Mouse (Mus musculus): ENCODE measurements around the gene Golt1a.
A peak's percentile ranks its signal among the peaks of the same experiment; 100 is the strongest.

Golt1a gene

DNA sequence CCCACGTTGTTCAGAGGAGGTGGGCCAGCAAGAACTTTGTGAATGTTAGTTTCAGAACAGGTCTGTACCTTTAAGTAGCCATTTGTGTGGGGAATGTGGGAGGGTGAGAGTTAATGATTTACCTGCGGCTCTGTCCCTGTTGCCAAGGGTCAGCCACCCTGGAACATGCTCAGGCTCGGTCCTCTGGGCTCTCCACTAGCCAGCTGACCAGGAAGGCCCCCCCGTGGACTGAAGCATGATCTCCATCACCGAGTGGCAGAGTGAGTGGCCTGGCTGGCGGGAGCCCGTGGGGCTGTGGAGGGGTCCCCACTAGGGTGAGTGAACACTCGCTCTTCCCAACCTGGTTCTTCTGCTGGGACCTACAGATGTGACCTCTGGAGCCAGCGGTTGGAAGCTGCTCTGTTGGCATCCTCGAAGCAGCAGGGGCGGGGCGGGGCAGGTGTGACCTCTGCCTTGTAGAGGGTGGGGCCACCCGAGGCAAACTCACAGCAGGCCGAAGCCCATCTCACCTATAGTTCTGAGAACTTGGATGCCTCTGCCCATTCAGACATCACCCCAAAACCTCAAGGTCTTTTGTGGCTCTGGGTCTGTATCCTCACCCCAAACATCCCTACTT is at the start of gene Golt1a:
Gene Golt1a, plus strand, starts transcription at position 149 of the 616 bp plus-strand sequence.
- DNase-seq = no peak

DNA sequence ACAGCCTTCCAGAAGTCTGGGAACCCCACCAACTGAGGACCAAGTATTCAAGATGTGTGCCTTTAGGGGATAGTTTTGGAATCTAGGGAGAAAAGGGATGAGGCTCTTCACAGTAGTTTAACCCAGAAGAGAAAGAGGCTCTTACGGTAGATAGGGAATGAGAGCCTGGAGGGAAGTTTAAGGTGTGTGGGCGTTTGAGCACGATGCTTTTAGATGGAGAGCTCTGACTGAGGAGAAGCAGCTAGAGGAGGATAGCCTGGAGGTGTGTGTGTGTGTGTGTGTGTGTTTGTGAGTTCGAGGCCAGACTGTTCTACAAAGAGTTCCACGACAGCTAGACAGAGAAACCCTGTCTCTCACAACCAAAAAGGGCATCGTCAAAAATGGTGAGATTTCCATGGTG is 47.0 kb upstream of the Golt1a start:
- no peak for DNase-seq

DNA sequence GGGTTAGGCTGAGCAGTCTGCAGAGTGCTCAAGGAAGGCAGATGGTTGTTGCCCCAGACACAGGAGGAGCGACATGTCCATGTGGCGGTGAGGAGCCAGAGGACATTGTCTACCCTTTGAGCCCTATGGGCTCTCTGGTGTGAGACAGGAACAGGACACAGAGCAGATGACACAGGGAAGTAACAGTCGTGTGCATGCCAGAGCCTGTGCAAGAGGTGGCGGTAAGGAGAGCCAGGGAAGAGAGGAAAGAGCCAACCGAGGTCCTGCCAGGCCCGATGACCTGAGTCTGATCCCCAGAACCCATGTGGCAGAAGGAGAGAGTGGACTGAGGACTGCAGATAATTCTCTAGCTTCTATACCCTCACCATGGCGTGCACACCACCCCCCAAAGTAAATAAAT is 46.5 kb upstream of the Golt1a start:
- DNase-seq = no peak

- no peak for DNase-seq
Observed at GRCm38 (mm10) chr1:133264367-133264766, 45.2 kb upstream of the Golt1a start.

DNA sequence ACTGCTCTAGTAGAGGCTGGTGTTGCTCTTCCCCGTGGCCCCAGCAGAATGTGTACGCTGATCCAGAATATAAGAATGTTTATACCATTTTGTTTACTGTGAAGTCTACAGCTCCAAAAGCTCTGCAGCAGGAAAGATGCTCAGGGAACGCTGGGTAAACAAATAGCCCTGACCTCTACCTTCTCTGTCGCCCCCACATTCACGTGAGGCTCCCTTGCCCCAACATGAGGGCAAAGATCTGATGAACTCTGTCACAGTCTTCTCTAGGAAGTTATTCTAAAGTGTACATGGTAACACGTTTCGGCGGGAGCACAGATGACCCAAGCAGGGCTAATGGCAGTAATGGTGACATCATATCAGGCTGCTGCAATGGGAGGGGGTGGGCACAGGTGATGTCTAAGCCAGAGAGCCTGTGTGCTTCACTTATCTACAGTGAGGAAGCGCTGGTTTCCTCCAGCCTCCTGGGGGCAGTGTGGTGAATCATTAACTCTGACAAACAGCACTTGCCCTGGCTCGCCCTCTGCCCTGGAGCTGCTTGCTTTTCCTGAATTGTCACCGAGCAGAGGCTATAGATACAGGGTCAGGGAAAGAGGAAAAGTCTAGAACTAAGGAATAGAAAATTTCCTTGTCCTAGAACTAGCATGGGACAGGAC is 44.4 kb upstream of the Golt1a start:
- no peak for DNase-seq

GRCm38 (mm10) chr1:133267094-133267493 is 42.5 kb upstream of the Golt1a start:
- DNase-seq = no peak

DNA sequence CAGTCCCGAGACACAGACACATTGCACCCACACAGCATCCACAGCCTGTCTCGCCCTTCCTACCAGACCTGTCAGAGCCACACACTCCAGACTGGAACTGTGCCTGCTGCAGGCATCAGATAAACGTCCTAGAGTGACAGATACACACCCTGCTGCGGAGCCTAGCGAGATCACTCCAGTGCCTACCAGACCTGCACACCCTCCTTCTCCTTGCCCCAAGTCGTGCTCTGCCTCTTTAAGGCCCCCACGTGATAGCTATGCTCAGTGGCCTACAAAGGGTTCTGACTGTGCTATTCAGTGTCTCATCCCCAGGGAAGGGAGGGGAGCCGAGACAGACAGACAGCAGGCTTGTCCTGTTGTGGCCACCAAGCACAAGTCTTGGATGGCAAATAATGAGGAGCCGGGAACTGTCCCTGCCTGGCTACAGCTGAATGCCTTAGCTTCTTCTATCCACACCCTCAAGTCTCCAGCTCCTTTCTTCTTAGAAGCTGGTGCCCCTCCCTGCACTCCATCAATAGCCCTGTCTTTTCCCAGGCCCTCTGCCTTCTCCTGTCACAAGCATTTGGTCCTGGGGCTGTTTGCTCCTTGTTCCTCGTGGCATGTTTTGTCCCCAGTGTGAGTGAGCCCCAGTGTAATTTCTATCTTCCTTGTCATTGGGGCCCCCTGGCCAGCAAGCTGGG is 41.6 kb upstream of the Golt1a start:
- DNase-seq = no peak

GRCm38 (mm10) chr1:133268503-133268902 is 41.1 kb upstream of the Golt1a start:
- DNase-seq = no peak

GRCm38 (mm10) chr1:133270336-133270735 is 39.3 kb upstream of the Golt1a start:
- DNase-seq = no peak

GRCm38 (mm10) chr1:133274163-133274562 is 35.4 kb upstream of the Golt1a start:
- no peak for DNase-seq

GRCm38 (mm10) chr1:133276983-133277382 is 32.6 kb upstream of the Golt1a start:
- no peak for DNase-seq

GRCm38 (mm10) chr1:133278539-133278938 is 31.1 kb upstream of the Golt1a start:
- DNase-seq = no peak

DNA sequence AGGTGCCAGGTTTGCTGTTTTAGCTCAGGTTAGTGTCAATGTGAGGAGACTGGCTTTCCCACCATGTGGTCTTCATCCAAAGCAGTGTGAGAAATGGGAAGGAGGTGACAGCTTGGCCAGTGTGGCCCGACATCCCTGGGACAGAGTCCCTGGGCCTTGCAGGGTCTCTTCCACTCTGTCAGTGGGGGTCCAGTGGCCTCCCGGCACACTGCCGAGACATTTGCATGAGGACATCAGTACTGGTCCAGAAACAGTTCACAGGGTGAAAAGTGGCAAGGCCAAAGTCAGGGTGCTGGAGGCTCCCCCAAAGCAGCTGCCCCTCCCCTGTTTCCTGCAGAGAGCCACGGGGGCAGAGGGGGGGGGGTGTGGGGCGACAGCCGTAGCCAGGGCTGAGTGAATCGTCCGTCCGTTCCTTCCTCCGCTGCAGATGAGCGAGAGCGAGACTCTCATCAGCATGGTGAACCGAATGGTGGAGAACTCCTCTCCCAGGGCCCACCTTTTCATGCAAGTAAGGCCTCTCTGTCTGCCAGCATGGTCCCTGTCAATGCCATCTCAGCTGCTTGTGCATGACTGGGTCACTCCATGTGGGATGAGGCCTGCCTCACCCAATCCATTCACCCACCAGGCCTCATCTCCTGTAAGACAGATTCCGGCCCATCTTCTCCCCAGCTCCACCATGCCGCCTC is 30.5 kb upstream of the Golt1a start:
- DNase-seq = no peak

GRCm38 (mm10) chr1:133279632-133280093 is 29.9 kb upstream of the Golt1a start:
- DNase-seq = no peak

DNA sequence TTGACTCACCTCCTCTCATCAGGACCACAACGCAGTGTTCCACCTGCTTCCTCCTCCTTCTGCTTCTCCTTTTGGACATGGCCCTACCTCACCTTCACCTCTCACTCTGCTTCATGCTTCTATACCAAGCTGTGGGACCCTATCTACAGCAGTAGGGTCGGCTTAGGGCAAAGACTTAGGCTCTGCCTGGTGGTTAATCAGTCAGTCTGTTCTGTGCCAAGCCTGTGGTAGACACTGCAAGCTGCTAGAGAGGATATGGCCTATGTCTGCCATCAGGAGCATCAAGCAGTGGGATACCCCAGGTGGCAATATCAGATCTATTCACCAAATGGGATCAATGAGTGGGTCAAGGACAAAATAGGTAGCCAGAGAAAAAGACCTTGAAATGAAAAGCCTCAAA is 29.1 kb upstream of the Golt1a start:
- no peak for DNase-seq

DNA sequence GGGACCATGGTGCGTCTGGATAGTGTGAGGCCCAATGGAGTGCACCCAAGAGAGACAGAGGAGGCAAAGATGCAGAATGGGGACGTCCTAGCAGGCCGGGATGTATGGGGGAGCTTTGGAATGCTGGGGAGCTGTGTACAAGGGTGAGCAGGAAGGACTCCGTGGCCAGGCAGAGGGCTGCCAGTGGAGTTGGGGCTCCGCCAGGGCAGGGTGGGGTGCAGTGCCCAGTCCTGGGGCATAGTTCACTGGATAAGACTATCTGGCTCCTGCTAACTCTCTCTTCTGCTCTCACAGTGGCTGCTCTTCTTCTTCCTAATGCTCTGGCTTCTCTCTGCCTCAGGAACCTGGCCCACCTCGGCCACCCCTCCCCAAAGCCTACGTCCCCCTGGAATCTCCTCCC is 23.7 kb upstream of the Golt1a start:
- no peak for DNase-seq

DNA sequence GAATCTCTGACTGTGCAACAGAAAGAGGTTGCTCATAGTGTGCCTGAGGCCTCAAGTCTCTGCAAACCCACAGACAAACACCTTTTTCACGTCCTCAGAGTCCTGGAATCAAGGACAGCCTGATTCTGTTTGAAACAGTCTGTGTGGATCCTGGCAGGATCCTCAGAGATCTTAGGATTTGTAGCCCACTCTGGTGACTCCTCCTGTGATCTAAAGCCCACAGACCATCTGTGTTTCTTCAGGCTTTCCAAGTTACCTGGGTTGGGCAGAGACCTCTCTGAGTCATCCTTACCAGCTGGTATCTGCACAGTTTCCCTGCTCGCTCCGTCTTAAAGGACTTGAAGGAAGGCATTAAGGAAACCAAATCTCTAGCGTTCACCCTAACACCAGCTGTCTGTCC is 22.5 kb upstream of the Golt1a start:
- DNase-seq = no peak

GRCm38 (mm10) chr1:133287880-133288279 is 21.7 kb upstream of the Golt1a start:
- no peak for DNase-seq

- no peak for DNase-seq
Observed at GRCm38 (mm10) chr1:133291888-133292287, 17.7 kb upstream of the Golt1a start.

DNA sequence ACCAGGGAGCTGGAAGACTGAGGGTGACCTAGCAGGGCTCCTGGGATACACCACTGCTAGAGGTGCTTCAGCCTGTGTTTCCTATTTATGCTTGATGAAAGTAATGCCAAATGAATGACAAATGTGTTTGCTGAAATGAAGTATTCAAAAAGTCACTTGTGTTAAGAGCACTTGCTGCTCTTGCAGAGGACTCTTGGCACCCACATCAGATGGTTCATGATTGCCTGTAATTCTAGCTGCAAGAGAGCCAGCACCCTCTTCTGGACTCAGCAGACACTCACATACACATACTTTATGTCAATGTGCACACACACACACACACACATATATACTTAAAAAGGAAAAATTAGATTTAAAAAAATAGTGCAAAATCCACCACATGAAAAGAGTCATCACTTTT is 17.0 kb upstream of the Golt1a start:
- DNase-seq = no peak

- peak; percentile 51 for DNase-seq
Observed at GRCm38 (mm10) chr1:133296376-133296775, 13.2 kb upstream of the Golt1a start.

- DNase-seq = no peak
Observed at GRCm38 (mm10) chr1:133298816-133299215, 10.8 kb upstream of the Golt1a start.

DNA sequence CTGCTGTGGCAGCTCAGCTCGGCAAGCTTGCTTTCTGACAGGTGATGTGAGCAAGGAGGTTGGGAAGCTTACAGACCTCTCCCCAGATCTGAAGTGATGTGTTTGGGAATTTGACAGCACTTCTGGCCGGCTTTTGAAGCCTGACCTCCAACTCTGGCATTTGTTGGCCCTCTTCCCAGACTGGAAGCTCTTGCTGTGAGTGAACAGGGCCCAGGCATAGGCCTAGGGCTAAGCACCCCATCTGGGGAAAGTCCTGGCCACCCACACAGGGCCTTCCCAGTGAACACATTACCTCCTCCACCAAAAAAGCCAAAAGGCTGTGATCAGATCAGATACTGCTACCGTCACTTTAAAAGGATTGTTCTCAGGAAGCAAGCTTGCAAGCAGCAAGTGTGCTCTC is 7.1 kb upstream of the Golt1a start:
- peak; percentile 75 for DNase-seq

DNA sequence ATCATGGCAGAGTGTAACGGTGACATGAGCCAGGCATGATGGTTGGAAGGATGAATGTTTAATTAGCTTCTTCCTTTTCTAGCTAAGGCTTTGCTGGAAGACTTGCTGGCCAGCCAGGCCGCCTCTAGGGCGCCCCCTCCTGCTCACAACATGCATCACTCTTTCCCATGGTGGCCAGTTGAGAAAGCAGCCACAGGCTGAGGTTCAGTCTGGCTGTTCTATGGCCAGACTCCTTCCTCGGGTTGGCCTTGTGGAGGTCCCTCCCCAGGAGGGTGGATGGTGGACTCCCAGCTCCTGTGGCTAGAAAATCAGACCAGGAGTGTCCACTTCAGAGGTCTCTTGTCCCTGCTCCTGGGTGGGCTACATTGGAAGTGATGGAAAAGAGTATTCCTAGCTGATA is 2.8 kb upstream of the Golt1a start:
- DNase-seq = peak; percentile 86
